Mouse (Mus musculus): ENCODE results near the gene Olfr1030. TPM values are rescaled to one million over a fixed set of nuclear protein-coding genes. Genes with fewer than 3 reads are reported as not detected.
"Not testable (repeated sequence)": the region's sequence is repeated elsewhere in the genome, so short reads cannot be mapped to it uniquely, and the experiment has no call there.

Gene Olfr1030
- not detected in 2 replicates for polyA plus RNA-seq (2016; fragmentation: Nextera tagmentation; extraction: Ambion mirVana)

GRCm38 (mm10) chr2:85978976-85979375, at the start of gene Olfr1030:
Gene Olfr1030, plus strand, starts transcription at chr2:85979276.
- no peak within 1 kb of the TSS for H3K27ac ChIP-seq
- 72% methylated on average over 1 of the region's 1 CpGs for WGBS
- H3K9ac ChIP-seq = no peak within 1 kb of the TSS
- no peak within 1 kb of the TSS for H3K4me2 ChIP-seq (replicated peaks)
- no peaks in the 10 kb centered on the region for H3K9me3 ChIP-seq (replicated peaks)
- H3K27me3 ChIP-seq = no peaks in the 10 kb centered on the region
- H3K36me3 ChIP-seq = no peaks in the 10 kb centered on the region
- no peak for ATAC-seq (ENCODE audit: low FRiP score)
- H3K4me3 ChIP-seq = no peak within 1 kb of the TSS
- no peaks in the 10 kb centered on the region for H3K4me1 ChIP-seq

GRCm38 (mm10) chr2:85950137-85950536, 28.9 kb upstream of the Olfr1030 start, which contains the start of gene Olfr1028:
Gene Olfr1028, plus strand, starts transcription at chr2:85950437.
- Histone ChIP-seq H3K27me3 (no peaks in the 10 kb centered on the region), H3K9me3 (replicated peaks) (no peaks in the 10 kb centered on the region), H3K4me1 (no peaks in the 10 kb centered on the region), H3K4me3 (no peak within 1 kb of the TSS), H3K4me2 (replicated peaks) (no peak within 1 kb of the TSS), H3K36me3 (no peaks in the 10 kb centered on the region), H3K9ac (no peak within 1 kb of the TSS), H3K27ac (no peak within 1 kb of the TSS)
- WGBS = 86% methylated on average over 1 of the region's 1 CpGs
- ATAC-seq (ENCODE audit: low FRiP score) = no peak

GRCm38 (mm10) chr2:85973595-85973994, 5.5 kb upstream of the Olfr1030 start, which contains the start of gene Olfr1029:
Gene Olfr1029, plus strand, starts transcription at chr2:85973895.
- Histone ChIP-seq H3K36me3 (no peaks in the 10 kb centered on the region), H3K4me2 (replicated peaks) (no peak within 1 kb of the TSS), H3K27me3 (no peaks in the 10 kb centered on the region), H3K4me1 (no peaks in the 10 kb centered on the region), H3K4me3 (no peak within 1 kb of the TSS), H3K9ac (no peak within 1 kb of the TSS), H3K27ac (no peak within 1 kb of the TSS), H3K9me3 (replicated peaks) (no peaks in the 10 kb centered on the region)
- 94% methylated on average over 2 of the region's 2 CpGs for WGBS
- no peak for ATAC-seq (ENCODE audit: low FRiP score)

GRCm38 (mm10) chr2:85990004-85990403, 10.9 kb downstream of the Olfr1030 start, which contains the start of gene Olfr1031:
Gene Olfr1031, plus strand, starts transcription at chr2:85990304.
- Histone ChIP-seq H3K9ac (no peak within 1 kb of the TSS), H3K4me3 (no peak within 1 kb of the TSS), H3K9me3 (replicated peaks) (no peaks in the 10 kb centered on the region), H3K27me3 (no peaks in the 10 kb centered on the region), H3K27ac (no peak within 1 kb of the TSS), H3K4me2 (replicated peaks) (no peak within 1 kb of the TSS), H3K4me1 (no peaks in the 10 kb centered on the region), H3K36me3 (no peaks in the 10 kb centered on the region)
- 69% methylated on average over 3 of the region's 3 CpGs for WGBS
- no peak for ATAC-seq (ENCODE audit: low FRiP score)

GRCm38 (mm10) chr2:86005240-86005639, 26.2 kb downstream of the Olfr1030 start, which contains the start of gene Olfr1032:
Gene Olfr1032, plus strand, starts transcription at chr2:86005540.
- no peak within 1 kb of the TSS for H3K9ac ChIP-seq
- H3K4me2 ChIP-seq (replicated peaks) = no peak within 1 kb of the TSS
- no peaks in the 10 kb centered on the region for H3K9me3 ChIP-seq (replicated peaks)
- ATAC-seq (ENCODE audit: low FRiP score) = no peak
- no peaks in the 10 kb centered on the region for H3K36me3 ChIP-seq
- WGBS = 89% methylated on average over 7 of the region's 7 CpGs
- no peaks in the 10 kb centered on the region for H3K4me1 ChIP-seq
- no peaks in the 10 kb centered on the region for H3K27me3 ChIP-seq
- H3K27ac ChIP-seq = no peak within 1 kb of the TSS
- no peak within 1 kb of the TSS for H3K4me3 ChIP-seq

GRCm38 (mm10) chr2:86020406-86020805, 41.3 kb downstream of the Olfr1030 start, which contains the start of gene Olfr1033:
Gene Olfr1033, plus strand, starts transcription at chr2:86020633.
- not testable (repeated sequence) for H3K9me3 ChIP-seq (replicated peaks); H3K4me1 ChIP-seq; H3K27ac ChIP-seq; H3K27me3 ChIP-seq; ATAC-seq (ENCODE audit: low FRiP score); H3K9ac ChIP-seq; H3K36me3 ChIP-seq
- WGBS = 6% methylated on average over 11 of the region's 11 CpGs
- peak within 1 kb of the TSS; percentile 46 for H3K4me2 ChIP-seq (replicated peaks)
- peak within 1 kb of the TSS; percentile 27 for H3K4me3 ChIP-seq

GRCm38 (mm10) chr2:86021518-86021917, 42.4 kb downstream of the Olfr1030 start:
- 88% methylated on average over 5 of the region's 9 CpGs for WGBS
- not testable (repeated sequence) for ATAC-seq (ENCODE audit: low FRiP score); H3K4me3 ChIP-seq

More at GRCm38 (mm10) chr2:86021518-86021917, 42.4 kb downstream of the Olfr1030 start:
- H3K4me2 ChIP-seq (replicated peaks); H3K27me3 ChIP-seq; H3K36me3 ChIP-seq; H3K4me1 ChIP-seq; H3K27ac ChIP-seq; H3K9ac ChIP-seq; H3K9me3 ChIP-seq (replicated peaks): not testable (repeated sequence)

Other genes starting within 250 kb of the Olfr1030 start
- not detected in 2 replicates for gene Olfr1012, start 216.5 kb upstream of the Olfr1030 start, polyA plus RNA-seq (2016; fragmentation: Nextera tagmentation; extraction: Ambion mirVana)
- gene Olfr1013, start 212.2 kb upstream of the Olfr1030 start, polyA plus RNA-seq (2016; fragmentation: Nextera tagmentation; extraction: Ambion mirVana) = not detected in 2 replicates
- gene Olfr1014, start 206.6 kb upstream of the Olfr1030 start, polyA plus RNA-seq (2016; fragmentation: Nextera tagmentation; extraction: Ambion mirVana) = not detected in 2 replicates
- not detected in 2 replicates for gene Olfr1015, start 197.3 kb upstream of the Olfr1030 start, polyA plus RNA-seq (2016; fragmentation: Nextera tagmentation; extraction: Ambion mirVana)
- not detected in 2 replicates for gene Olfr1016, start 176.7 kb upstream of the Olfr1030 start, polyA plus RNA-seq (2016; fragmentation: Nextera tagmentation; extraction: Ambion mirVana)
- gene Olfr1018, start 160.8 kb upstream of the Olfr1030 start, polyA plus RNA-seq (2016; fragmentation: Nextera tagmentation; extraction: Ambion mirVana) = not detected in 2 replicates
- gene Olfr1019, start 133.8 kb upstream of the Olfr1030 start, polyA plus RNA-seq (2016; fragmentation: Nextera tagmentation; extraction: Ambion mirVana) = not detected in 2 replicates
- gene Olfr1020, start 132.2 kb upstream of the Olfr1030 start, polyA plus RNA-seq (2016; fragmentation: Nextera tagmentation; extraction: Ambion mirVana) = not detected in 2 replicates
- gene Olfr1022, start 110.7 kb upstream of the Olfr1030 start, polyA plus RNA-seq (2016; fragmentation: Nextera tagmentation; extraction: Ambion mirVana) = not detected in 2 replicates
- gene Olfr1023, start 93.6 kb upstream of the Olfr1030 start, polyA plus RNA-seq (2016; fragmentation: Nextera tagmentation; extraction: Ambion mirVana) = not detected in 2 replicates
- gene Olfr1024, start 74.2 kb upstream of the Olfr1030 start, polyA plus RNA-seq (2016; fragmentation: Nextera tagmentation; extraction: Ambion mirVana) = not detected in 2 replicates
- gene Olfr1025-ps1, start 64.1 kb upstream of the Olfr1030 start, polyA plus RNA-seq (2016; fragmentation: Nextera tagmentation; extraction: Ambion mirVana) = not detected in 2 replicates
- not detected in 2 replicates for gene Olfr1026, start 57.7 kb upstream of the Olfr1030 start, polyA plus RNA-seq (2016; fragmentation: Nextera tagmentation; extraction: Ambion mirVana)
- not detected in 2 replicates for gene Olfr1028, start 28.8 kb upstream of the Olfr1030 start, polyA plus RNA-seq (2016; fragmentation: Nextera tagmentation; extraction: Ambion mirVana)
- not detected in 2 replicates for gene Olfr1029, start 5.4 kb upstream of the Olfr1030 start, polyA plus RNA-seq (2016; fragmentation: Nextera tagmentation; extraction: Ambion mirVana)
- gene Olfr1031, start 11.0 kb downstream of the Olfr1030 start, polyA plus RNA-seq (2016; fragmentation: Nextera tagmentation; extraction: Ambion mirVana) = not detected in 2 replicates
- gene Olfr1032, start 26.3 kb downstream of the Olfr1030 start, polyA plus RNA-seq (2016; fragmentation: Nextera tagmentation; extraction: Ambion mirVana) = not detected in 2 replicates
- gene Olfr1033, start 41.4 kb downstream of the Olfr1030 start, polyA plus RNA-seq (2016; fragmentation: Nextera tagmentation; extraction: Ambion mirVana) = not detected in 2 replicates
- gene Olfr1034, start 66.6 kb downstream of the Olfr1030 start, polyA plus RNA-seq (2016; fragmentation: Nextera tagmentation; extraction: Ambion mirVana) = not detected in 2 replicates
- not detected in 2 replicates for gene Olfr1036, start 94.7 kb downstream of the Olfr1030 start, polyA plus RNA-seq (2016; fragmentation: Nextera tagmentation; extraction: Ambion mirVana)
- not detected in 2 replicates for gene Olfr1037, start 108.1 kb downstream of the Olfr1030 start, polyA plus RNA-seq (2016; fragmentation: Nextera tagmentation; extraction: Ambion mirVana)
- gene Olfr1039, start 156.7 kb downstream of the Olfr1030 start, polyA plus RNA-seq (2016; fragmentation: Nextera tagmentation; extraction: Ambion mirVana) = not detected in 2 replicates
- not detected in 2 replicates for gene Olfr1040, start 167.5 kb downstream of the Olfr1030 start, polyA plus RNA-seq (2016; fragmentation: Nextera tagmentation; extraction: Ambion mirVana)
- not detected in 2 replicates for gene Olfr1042, start 182.6 kb downstream of the Olfr1030 start, polyA plus RNA-seq (2016; fragmentation: Nextera tagmentation; extraction: Ambion mirVana)
- gene Olfr1043, start 188.2 kb downstream of the Olfr1030 start, polyA plus RNA-seq (2016; fragmentation: Nextera tagmentation; extraction: Ambion mirVana) = not detected in 2 replicates
- gene Olfr1044, start 198.5 kb downstream of the Olfr1030 start, polyA plus RNA-seq (2016; fragmentation: Nextera tagmentation; extraction: Ambion mirVana) = not detected in 2 replicates
- gene Olfr52, start 206.4 kb downstream of the Olfr1030 start, polyA plus RNA-seq (2016; fragmentation: Nextera tagmentation; extraction: Ambion mirVana) = not detected in 2 replicates
- gene Olfr1045, start 223.7 kb downstream of the Olfr1030 start, polyA plus RNA-seq (2016; fragmentation: Nextera tagmentation; extraction: Ambion mirVana) = not detected in 2 replicates
- not detected in 2 replicates for gene Olfr1046, start 240.0 kb downstream of the Olfr1030 start, polyA plus RNA-seq (2016; fragmentation: Nextera tagmentation; extraction: Ambion mirVana)

All from hindbrain, embryonic 12.5 days (tissue).